Mouse (Mus musculus) megakaryocyte, adult 5-6 weeks (primary cell): ENCODE data around the gene Plppr3. TPM values are rescaled to one million over a fixed set of nuclear protein-coding genes. Genes with fewer than 3 reads are reported as not detected.
A peak's percentile ranks its signal among the peaks of the same experiment; 100 is the strongest.
"Not testable (repeated sequence)": the region's sequence is repeated elsewhere in the genome, so short reads cannot be mapped to it uniquely, and the experiment has no call there.

Source experiments
- ATAC-seq: 2 replicates; pipeline ENCODE4 v1.8.0; 2016; ENCODE audit warnings: mild to moderate bottlenecking, inconsistent platforms; ENCODE audit not compliant: poor library complexity, severe bottlenecking
- total RNA-seq, 2 experiments: library from RNA; stranded (forward) in 1 of 2; stranded (reverse) in 1 of 2; fragments of 153-499, 151-499 nt in 1 of 2; fragments of 221-1000, 200-1000 nt in 1 of 2; gene quantifications; 2 replicates each; pipeline versions ENCODE4 v1.2.3 to v1.2.4; 2015 to 2017

The Plppr3 gene
- total RNA-seq, 2 experiments from 2014 or later: 10.6 to 17.6 TPM

- no peak for ATAC-seq
Observed at GRCm38 (mm10) chr10:79906712-79907111, 32.3 kb upstream of the Plppr3 start.

GRCm38 (mm10) chr10:79900951-79901410 is 26.5 kb upstream of the Plppr3 start:
- no peak for ATAC-seq

GRCm38 (mm10) chr10:79897316-79898245 is 23.1 kb upstream of the Plppr3 start:
- no peak for ATAC-seq

- 0 out of 2 replicates have a peak, but pooled peaks have one; percentile 13 for ATAC-seq
Observed at GRCm38 (mm10) chr10:79896814-79897213, 22.4 kb upstream of the Plppr3 start.

- no peak for ATAC-seq
Observed at GRCm38 (mm10) chr10:79896306-79896705, 21.9 kb upstream of the Plppr3 start.

GRCm38 (mm10) chr10:79892451-79893118 is 18.2 kb upstream of the Plppr3 start:
- ATAC-seq: peak; percentile 95

GRCm38 (mm10) chr10:79890670-79891069 is 16.2 kb upstream of the Plppr3 start, which contains the start of gene Cfd:
Cfd (plus strand) TSS chr10:79890853.
- no peak for ATAC-seq

GRCm38 (mm10) chr10:79889386-79889785 is 15.0 kb upstream of the Plppr3 start:
- no peak for ATAC-seq

- ATAC-seq: no peak
Observed at GRCm38 (mm10) chr10:79886611-79887010, 12.2 kb upstream of the Plppr3 start.

GRCm38 (mm10) chr10:79886054-79886453 is 11.6 kb upstream of the Plppr3 start, which contains the start of gene Elane:
Elane (plus strand) TSS chr10:79886247.
- ATAC-seq: no peak

- ATAC-seq: not testable (repeated sequence)
Observed at GRCm38 (mm10) chr10:79884938-79885337, 10.5 kb upstream of the Plppr3 start.

- no peak for ATAC-seq
Observed at GRCm38 (mm10) chr10:79884446-79884845, 10.0 kb upstream of the Plppr3 start.

GRCm38 (mm10) chr10:79883297-79884084 is 9.1 kb upstream of the Plppr3 start:
- ATAC-seq: peak; percentile 64

GRCm38 (mm10) chr10:79881981-79882380 is 7.5 kb upstream of the Plppr3 start:
- ATAC-seq: peak; percentile 45

GRCm38 (mm10) chr10:79880721-79881120 is 6.3 kb upstream of the Plppr3 start:
- no peak for ATAC-seq

- ATAC-seq: no peak
Observed at GRCm38 (mm10) chr10:79879527-79879926, 5.1 kb upstream of the Plppr3 start.

GRCm38 (mm10) chr10:79877757-79878156 is 3.3 kb upstream of the Plppr3 start:
- ATAC-seq: peak; percentile 66

GRCm38 (mm10) chr10:79877174-79877573 is 2.7 kb upstream of the Plppr3 start:
- peak; percentile 30 for ATAC-seq

GRCm38 (mm10) chr10:79873715-79874289 is 632 bp downstream of the Plppr3 start:
- ATAC-seq: no peak

- ATAC-seq: no peak
Observed at GRCm38 (mm10) chr10:79873313-79873712, 1.1 kb downstream of the Plppr3 start.
